Mouse (Mus musculus) ES-Bruce4 (cell line): Measurements from ENCODE around the gene Gm45618.

ENCODE experiments used
- CTCF ChIP-seq: IDR thresholded peaks from one replicate; pipeline ENCODE4 v1.8.1; 2011; ENCODE audit warnings: low read depth, low read length
- EP300 ChIP-seq: IDR thresholded peaks from 2 replicates; pipeline ENCODE4 v1.6.1; 2011; ENCODE audit warnings: low read depth, low read length; ENCODE audit not compliant: insufficient read depth
- POLR2A ChIP-seq: IDR thresholded peaks from one replicate; pipeline ENCODE4 v1.8.1; 2011; ENCODE audit warnings: low read length; ENCODE audit not compliant: insufficient read depth

- TF ChIP-seq POLR2A = no peak
- TF ChIP-seq CTCF = no peak
- no peak for TF ChIP-seq EP300
Observed at GRCm38 (mm10) chr7:142086159-142086905, 34.2 kb downstream of the Gm45618 start.
